Mouse (Mus musculus): ENCODE measurements around the gene Arid3b. TPM values are rescaled to one million over a fixed set of nuclear protein-coding genes. Genes with fewer than 3 reads are reported as not detected.

Arid3b gene
- total and polyA plus RNA-seq, 2 experiments from 2014 or later: 4.6 to 5.3 TPM

DNA sequence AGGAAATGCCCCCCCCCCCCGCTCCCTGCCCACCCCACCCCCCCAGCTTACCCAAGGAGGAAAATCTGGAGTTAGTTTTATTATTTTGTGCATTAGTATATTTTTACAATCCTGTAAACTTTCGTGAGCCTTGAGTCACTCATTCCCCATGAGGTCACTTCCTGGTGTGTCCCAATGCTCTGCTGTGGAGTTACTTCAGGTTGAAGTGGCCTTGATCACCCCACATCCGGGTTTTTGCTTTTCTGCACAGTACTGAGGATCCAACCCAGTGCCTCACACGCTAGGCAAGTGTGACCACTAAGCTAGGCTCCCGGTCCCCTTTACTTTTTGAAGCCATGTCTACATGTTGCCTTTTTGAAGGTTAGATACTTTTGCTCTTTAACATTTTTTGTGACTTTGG is 37.5 kb upstream of the Arid3b start:
- H3K4me2 ChIP-seq (ENCODE audit: low read depth, low read length, poor library complexity, severe bottlenecking): no peak overlapping the region
- no peak for TF ChIP-seq CTCF (IDR thresholded peaks at IDR 0.05)
- no peaks in the 10 kb centered on the region for H3K36me3 ChIP-seq (ENCODE audit: insufficient read depth, low read length)
- no peak overlapping the region for H3K4me3 ChIP-seq (ENCODE audit: low read depth, low read length)
- WGBS: 75% methylated on average over 5 of the region's 5 CpGs
- no peak for ATAC-seq (ENCODE audit: low FRiP score)
- no peaks in the 10 kb centered on the region for H3K4me1 ChIP-seq (ENCODE audit: insufficient read depth, low read length)
- H3K27ac ChIP-seq (ENCODE audit: low read depth, low read length): no peak overlapping the region
- no peak for DNase-seq (ENCODE audit: low spot score)
- no peaks in the 10 kb centered on the region; the same call in 1 of the 2 replicates for H3K27me3 ChIP-seq (ENCODE audit: insufficient read depth, low read length)
- H3K9ac ChIP-seq (replicated peaks; ENCODE audit: low read length, poor library complexity, severe bottlenecking): no peak overlapping the region
- H3K9me3 ChIP-seq (ENCODE audit: low read length): no peaks in the 10 kb centered on the region

DNA sequence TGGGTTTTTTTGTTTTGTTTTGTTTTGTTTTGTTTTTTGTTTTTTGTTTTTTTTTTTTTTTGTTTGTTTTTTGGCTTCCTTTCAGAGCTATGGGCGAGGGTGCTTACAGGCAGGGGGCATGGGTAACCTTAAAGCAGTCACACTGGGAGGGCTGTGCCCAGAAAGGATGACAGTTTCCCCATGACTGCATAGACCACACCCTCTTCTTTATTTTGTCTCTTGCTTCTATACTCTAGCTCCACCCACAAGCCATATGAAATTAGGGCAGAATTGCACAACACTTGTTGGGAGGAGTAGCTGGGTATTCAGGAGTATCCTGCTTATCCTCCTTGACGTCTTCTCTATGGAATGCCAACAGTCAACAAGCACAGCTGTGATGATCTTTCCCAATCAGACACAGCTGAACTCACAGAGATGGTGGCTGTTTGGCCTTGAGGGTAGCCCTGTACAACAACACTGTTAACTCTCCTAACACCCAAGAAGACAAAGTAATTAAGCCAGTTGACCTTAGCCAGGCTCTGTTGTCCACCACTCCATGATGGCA is 33.8 kb upstream of the Arid3b start:
- no peaks in the 10 kb centered on the region for H3K9me3 ChIP-seq (ENCODE audit: low read length)
- no peak for DNase-seq (ENCODE audit: low spot score)
- 25% methylated on average over 2 of the region's 2 CpGs for WGBS
- H3K9ac ChIP-seq (replicated peaks; ENCODE audit: low read length, poor library complexity, severe bottlenecking): no peak overlapping the region
- no peaks in the 10 kb centered on the region for H3K36me3 ChIP-seq (ENCODE audit: insufficient read depth, low read length)
- H3K27me3 ChIP-seq (ENCODE audit: insufficient read depth, low read length): no peaks in the 10 kb centered on the region; the same call in 1 of the 2 replicates
- no peak overlapping the region for H3K4me2 ChIP-seq (ENCODE audit: low read depth, low read length, poor library complexity, severe bottlenecking)
- no peaks in the 10 kb centered on the region for H3K4me1 ChIP-seq (ENCODE audit: insufficient read depth, low read length)
- H3K27ac ChIP-seq (ENCODE audit: low read depth, low read length): no peak overlapping the region
- no peak for ATAC-seq (ENCODE audit: low FRiP score)
- no peak overlapping the region for H3K4me3 ChIP-seq (ENCODE audit: low read depth, low read length)
- no peak for TF ChIP-seq CTCF (IDR thresholded peaks at IDR 0.05)

DNA sequence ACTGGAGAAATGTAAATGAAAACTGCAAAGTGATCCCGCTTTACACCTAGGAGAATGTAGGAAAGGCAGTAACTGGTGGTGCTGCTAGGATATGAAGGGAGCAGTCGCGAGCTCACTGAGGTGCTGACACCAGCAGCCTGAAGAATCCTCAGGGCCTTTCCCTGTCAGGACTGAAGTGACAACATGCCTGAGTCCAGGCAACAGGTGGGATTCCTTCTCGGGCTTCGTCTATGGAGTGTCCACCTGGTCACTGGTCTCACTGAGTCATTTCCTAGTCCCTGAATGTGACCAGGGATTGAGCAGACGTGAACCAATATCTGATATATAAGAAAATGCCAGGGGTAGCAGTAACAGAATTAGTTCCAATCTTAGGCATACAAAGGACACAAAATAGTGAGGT is 32.2 kb upstream of the Arid3b start:
- Histone ChIP-seq H3K9me3 (ENCODE audit: low read length) (no peaks in the 10 kb centered on the region), H3K27me3 (ENCODE audit: insufficient read depth, low read length) (no peaks in the 10 kb centered on the region; the same call in 1 of the 2 replicates), H3K9ac (replicated peaks; ENCODE audit: low read length, poor library complexity, severe bottlenecking) (no peak overlapping the region), H3K4me1 (ENCODE audit: insufficient read depth, low read length) (no peaks in the 10 kb centered on the region), H3K4me3 (ENCODE audit: low read depth, low read length) (no peak overlapping the region), H3K27ac (ENCODE audit: low read depth, low read length) (no peak overlapping the region), H3K4me2 (ENCODE audit: low read depth, low read length, poor library complexity, severe bottlenecking) (no peak overlapping the region), H3K36me3 (ENCODE audit: insufficient read depth, low read length) (no peaks in the 10 kb centered on the region)
- ATAC-seq (ENCODE audit: low FRiP score) (no peak), DNase-seq (ENCODE audit: low spot score) (no peak)
- WGBS: 83% methylated on average over 6 of the region's 6 CpGs
- TF ChIP-seq CTCF (IDR thresholded peaks at IDR 0.05): no peak

DNA sequence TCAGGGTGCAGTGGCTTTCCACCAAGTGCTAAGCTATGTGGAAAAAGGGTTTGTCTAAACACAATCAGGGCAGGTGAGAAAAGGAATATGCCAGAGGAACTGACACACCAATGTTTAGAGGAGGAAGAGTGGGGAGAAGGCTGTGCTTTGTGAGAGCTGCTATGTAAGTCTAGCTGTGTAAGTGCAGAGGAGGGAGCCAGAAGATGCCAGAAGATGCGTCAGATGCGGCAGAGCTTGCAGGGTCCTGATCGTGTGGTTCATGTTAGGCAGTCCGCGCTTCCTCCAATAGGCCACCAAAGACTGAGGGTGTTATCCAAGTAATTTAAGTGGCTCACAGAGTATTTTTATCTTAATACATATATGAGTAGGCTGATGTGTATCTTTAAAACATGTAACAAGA is 31.3 kb upstream of the Arid3b start:
- DNase-seq (ENCODE audit: low spot score): no peak
- no peak overlapping the region for H3K27ac ChIP-seq (ENCODE audit: low read depth, low read length)
- H3K4me3 ChIP-seq (ENCODE audit: low read depth, low read length): no peak overlapping the region
- ATAC-seq (ENCODE audit: low FRiP score): no peak
- no peaks in the 10 kb centered on the region for H3K36me3 ChIP-seq (ENCODE audit: insufficient read depth, low read length)
- H3K4me2 ChIP-seq (ENCODE audit: low read depth, low read length, poor library complexity, severe bottlenecking): no peak overlapping the region
- H3K9ac ChIP-seq (replicated peaks; ENCODE audit: low read length, poor library complexity, severe bottlenecking): no peak overlapping the region
- TF ChIP-seq CTCF (IDR thresholded peaks at IDR 0.05): no peak
- H3K9me3 ChIP-seq (ENCODE audit: low read length): no peaks in the 10 kb centered on the region
- H3K4me1 ChIP-seq (ENCODE audit: insufficient read depth, low read length): no peaks in the 10 kb centered on the region
- 85% methylated on average over 5 of the region's 5 CpGs for WGBS
- H3K27me3 ChIP-seq (ENCODE audit: insufficient read depth, low read length): no peaks in the 10 kb centered on the region; the same call in 1 of the 2 replicates

DNA sequence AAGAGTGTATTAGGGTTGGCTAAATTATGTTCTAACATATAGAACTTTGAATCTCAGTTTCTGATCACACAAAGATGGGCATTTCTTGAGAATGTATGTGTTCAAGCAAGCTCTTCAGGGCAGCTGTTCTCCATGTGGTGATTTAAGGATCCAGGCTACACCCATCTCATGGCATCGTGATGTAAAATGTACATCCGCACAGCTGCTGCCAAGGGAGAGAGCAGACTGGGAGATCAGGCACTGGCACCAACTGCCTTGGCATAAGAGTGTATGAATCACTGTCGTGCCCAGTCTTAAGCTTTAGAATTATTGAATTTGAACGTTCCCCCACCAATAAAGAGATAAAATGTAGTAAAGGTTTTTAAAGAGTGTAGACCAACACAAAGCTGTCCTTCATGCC is 30.6 kb upstream of the Arid3b start:
- H3K27ac ChIP-seq (ENCODE audit: low read depth, low read length): no peak overlapping the region
- no peak for DNase-seq (ENCODE audit: low spot score)
- H3K4me3 ChIP-seq (ENCODE audit: low read depth, low read length): no peak overlapping the region
- H3K9me3 ChIP-seq (ENCODE audit: low read length): no peaks in the 10 kb centered on the region
- WGBS: 90% methylated on average over 4 of the region's 4 CpGs
- no peaks in the 10 kb centered on the region; the same call in 1 of the 2 replicates for H3K27me3 ChIP-seq (ENCODE audit: insufficient read depth, low read length)
- ATAC-seq (ENCODE audit: low FRiP score): no peak
- H3K9ac ChIP-seq (replicated peaks; ENCODE audit: low read length, poor library complexity, severe bottlenecking): no peak overlapping the region
- H3K36me3 ChIP-seq (ENCODE audit: insufficient read depth, low read length): no peaks in the 10 kb centered on the region
- no peak for TF ChIP-seq CTCF (IDR thresholded peaks at IDR 0.05)
- no peaks in the 10 kb centered on the region for H3K4me1 ChIP-seq (ENCODE audit: insufficient read depth, low read length)
- H3K4me2 ChIP-seq (ENCODE audit: low read depth, low read length, poor library complexity, severe bottlenecking): no peak overlapping the region

DNA sequence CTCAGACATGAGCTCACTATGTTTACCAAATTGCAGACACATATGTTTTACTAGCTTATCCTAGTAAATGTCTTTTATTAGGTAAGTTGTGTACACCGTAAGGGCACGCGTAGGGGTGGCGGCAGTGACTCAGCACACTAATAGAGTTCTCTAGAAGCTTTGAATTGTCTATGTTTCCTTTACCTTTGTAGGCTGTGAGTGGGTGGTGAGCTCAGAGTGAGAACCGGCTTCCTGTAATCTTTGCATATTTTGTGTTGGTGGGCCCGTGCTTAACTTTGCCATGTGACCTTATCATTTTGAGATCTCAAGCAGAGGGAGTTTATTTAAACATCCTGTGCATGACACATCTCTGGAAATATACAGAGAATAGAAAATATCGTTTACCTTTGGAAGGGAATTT is 29.9 kb upstream of the Arid3b start:
- H3K27ac ChIP-seq (ENCODE audit: low read depth, low read length): no peak overlapping the region
- DNase-seq (ENCODE audit: low spot score) (no peak), ATAC-seq (ENCODE audit: low FRiP score) (no peak)
- H3K36me3 ChIP-seq (ENCODE audit: insufficient read depth, low read length): no peaks in the 10 kb centered on the region
- H3K9ac ChIP-seq (replicated peaks; ENCODE audit: low read length, poor library complexity, severe bottlenecking): no peak overlapping the region
- no peak overlapping the region for H3K4me3 ChIP-seq (ENCODE audit: low read depth, low read length)
- H3K9me3 ChIP-seq (ENCODE audit: low read length): no peaks in the 10 kb centered on the region
- H3K27me3 ChIP-seq (ENCODE audit: insufficient read depth, low read length): no peaks in the 10 kb centered on the region; the same call in 1 of the 2 replicates
- no peaks in the 10 kb centered on the region for H3K4me1 ChIP-seq (ENCODE audit: insufficient read depth, low read length)
- H3K4me2 ChIP-seq (ENCODE audit: low read depth, low read length, poor library complexity, severe bottlenecking): no peak overlapping the region
- TF ChIP-seq CTCF (IDR thresholded peaks at IDR 0.05): no peak
- WGBS: 87% methylated on average over 7 of the region's 7 CpGs
